Mouse (Mus musculus): ENCODE data around the gene Vkorc1l1. TPM values are rescaled to one million over a fixed set of nuclear protein-coding genes. Genes with fewer than 3 reads are reported as not detected.
A peak's percentile ranks its signal among the peaks of the same experiment; 100 is the strongest.
"Not testable (repeated sequence)": the region's sequence is repeated elsewhere in the genome, so short reads cannot be mapped to it uniquely, and the experiment has no call there.

Vkorc1l1 gene
- 10 to 100 TPM; 41.5 to 43.9 TPM for total RNA-seq (2021)
- long read RNA-seq, experiment 1, full-length matches to known transcripts = 27 of 36 reads
- long read RNA-seq, experiment 1, partial matches to known transcripts = 0 of 36 reads
- long read RNA-seq, experiment 1, other reads (novel, unspliced or antisense) = 9 of 36 reads
- long read RNA-seq, experiment 2, full-length matches to known transcripts = 41 of 48 reads
- long read RNA-seq, experiment 2, partial matches to known transcripts = 0 of 48 reads
- long read RNA-seq, experiment 2, other reads (novel, unspliced or antisense) = 7 of 48 reads

DNA sequence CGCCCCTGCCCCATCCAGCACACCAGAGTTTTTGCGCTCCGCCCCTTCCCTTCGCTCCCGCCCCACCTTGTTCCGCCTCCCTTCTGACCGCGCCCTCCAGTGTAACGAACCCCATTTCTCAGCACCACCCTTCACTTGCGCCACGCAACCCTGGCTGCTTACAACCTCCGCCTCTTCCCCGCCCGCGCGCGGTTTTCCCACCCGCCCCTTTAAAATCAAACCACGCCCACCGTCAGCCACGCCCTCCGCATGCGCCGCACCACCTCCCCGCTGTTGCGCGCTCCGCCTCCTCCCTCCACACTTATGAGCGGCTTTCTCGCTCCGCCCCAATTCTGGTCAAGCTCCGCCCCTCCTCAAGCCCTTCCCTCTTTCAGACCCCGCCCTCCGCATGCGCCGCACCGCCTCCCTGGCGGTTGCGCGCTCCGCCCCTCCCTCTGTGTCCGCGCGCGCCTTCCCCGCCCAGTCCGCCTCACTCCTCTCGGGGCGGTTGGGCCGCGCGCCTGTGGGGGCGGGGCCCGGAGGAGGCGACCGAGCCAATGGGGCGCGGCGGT, at the start of gene Vkorc1l1:
TSS of gene Vkorc1l1 (plus strand) at position 476 of the 551 bp plus-strand sequence.
- peak; percentile 96 to 98 for DNase-seq (ENCODE audit: low spot score in 2 of 2)

DNA sequence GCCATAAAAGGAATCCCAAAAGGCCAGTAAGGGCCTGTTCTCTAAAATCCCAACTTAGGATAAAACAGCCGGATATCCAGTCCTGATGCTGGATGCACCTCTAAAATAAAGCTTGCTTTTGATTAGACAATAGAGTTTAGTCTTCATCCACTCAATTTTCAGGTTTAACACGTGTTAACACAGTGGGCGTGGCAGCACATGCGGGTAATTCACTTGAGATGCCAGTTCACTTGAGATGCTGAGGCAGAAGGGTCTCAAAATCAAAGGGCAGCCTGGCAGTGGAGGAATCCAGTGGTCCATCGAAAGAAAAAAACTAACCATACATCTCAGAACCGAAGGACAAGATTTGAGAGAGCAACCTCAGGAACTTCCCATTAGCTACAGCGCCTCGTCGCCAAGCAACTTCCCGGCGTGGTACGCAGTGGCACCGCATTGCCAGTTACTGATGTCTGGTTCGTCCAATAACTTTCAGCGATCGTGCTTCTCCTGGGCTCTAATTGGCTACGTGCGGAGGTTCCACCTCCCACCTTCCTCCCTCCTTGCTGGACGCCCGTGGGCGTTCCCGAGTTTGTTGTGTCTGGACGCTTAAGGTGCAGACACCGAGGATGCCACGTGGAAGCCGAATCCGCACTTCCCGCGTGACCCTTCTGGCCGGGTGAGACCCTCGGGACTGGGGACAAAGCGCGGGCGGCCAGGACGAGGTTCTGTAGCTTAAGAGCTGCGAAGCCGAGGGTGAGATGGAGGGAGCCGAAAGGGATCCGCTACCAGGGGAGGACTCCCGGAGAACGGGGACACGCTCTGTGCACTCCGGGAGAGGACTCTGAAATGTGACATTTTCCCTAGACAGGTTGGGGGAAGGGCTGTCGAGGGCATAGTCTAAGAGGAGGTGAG, 46.3 kb upstream of the Vkorc1l1 start, which contains the start of gene Zbed5:
TSS of gene Zbed5 (plus strand) at position 526 of the 891 bp plus-strand sequence.
- peak; percentile 83 to 91 for DNase-seq (ENCODE audit: low spot score in 2 of 2)

DNA sequence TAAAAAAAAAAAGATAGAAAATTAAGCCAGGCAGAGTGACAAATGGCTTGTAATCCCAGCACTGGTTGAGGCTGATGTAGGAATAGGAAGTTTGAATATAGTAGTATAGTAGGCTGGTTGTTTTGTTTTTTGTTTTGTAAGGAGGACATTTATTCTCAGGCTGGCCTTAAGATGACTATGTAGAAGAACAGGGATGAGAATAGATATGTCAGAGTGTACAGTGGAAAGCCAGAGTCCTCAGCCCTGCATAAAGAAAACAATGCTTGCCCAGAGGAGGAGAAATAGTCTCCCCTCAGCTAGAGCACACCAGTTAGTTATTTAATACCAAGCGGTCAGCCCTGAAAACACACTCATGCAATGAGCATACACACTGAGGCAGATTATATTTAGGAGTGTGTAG, 43.3 kb upstream of the Vkorc1l1 start, which contains the start of gene Phkg1:
TSS of gene Phkg1 (minus strand) at position 101 of the 400 bp plus-strand sequence.
- no peak for DNase-seq (ENCODE audit: low spot score in 2 of 2)

GRCm38 (mm10) chr5:129907775-129908174, 34.0 kb upstream of the Vkorc1l1 start:
- no peak for DNase-seq (ENCODE audit: low spot score in 2 of 2)

DNA sequence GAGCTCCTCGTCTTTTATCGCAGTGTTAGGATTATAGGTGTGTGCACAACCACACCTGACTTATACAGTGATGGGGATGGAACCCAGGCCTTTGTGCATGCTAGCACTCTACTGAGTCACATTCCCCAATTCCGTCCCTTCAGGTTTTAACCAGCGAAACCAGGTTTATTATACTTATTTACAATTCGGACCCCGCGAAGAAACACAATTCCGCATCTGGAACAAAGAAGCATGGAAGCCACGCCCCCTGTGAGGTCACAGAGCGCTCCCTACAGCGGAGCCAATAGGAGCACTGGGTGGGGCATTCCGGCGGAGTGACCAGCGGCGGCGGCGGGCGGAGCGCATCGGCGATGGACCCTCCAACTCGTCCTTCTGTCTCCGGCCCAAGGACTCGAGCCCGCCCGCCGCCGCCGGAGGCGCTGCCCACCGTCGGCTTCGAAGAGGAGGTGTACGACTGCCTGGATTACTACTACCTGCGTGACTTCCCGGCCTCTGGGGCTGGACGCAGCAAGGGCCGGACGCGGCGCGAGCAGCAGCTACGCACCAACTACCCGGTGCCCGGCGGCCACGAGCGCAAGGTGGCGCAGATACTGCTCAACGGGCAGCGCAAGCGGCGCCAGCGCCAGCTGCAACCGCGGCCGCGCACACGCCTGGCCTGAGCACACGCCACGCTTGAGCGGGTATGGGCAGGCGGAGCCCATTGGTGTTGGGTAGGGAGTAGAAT, 33.4 kb upstream of the Vkorc1l1 start, which contains the start of gene Nupr1l:
TSS of gene Nupr1l (plus strand) at position 299 of the 724 bp plus-strand sequence.
- peak; percentile 76 to 84 for DNase-seq (ENCODE audit: low spot score in 2 of 2)

DNA sequence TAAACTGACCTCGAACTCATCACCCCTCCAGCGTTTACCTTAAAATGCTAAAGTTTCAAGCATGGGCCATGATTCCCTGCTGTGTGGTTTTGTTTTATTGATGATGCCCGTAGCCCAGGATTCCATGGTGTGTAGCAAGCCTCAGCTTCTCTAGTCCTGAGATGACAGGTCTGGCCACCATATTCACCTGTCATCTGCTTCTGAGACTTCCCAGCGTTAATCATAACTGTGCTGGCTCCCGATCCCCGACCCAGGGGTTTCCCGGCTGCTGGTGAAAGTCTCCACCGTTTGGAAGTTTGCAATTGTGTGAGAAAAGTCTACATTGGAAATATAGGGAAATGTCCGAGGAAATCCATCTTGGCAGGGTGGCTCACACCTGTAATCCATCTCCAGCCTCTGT, 32.6 kb upstream of the Vkorc1l1 start:
- no peak for DNase-seq (ENCODE audit: low spot score in 2 of 2)

- no peak for DNase-seq (ENCODE audit: low spot score in 2 of 2)
These were observed 32.2 kb upstream of the Vkorc1l1 start for GRCm38 (mm10) chr5:129909591-129909990.

GRCm38 (mm10) chr5:129914024-129914423, 27.7 kb upstream of the Vkorc1l1 start:
- DNase-seq (ENCODE audit: low spot score in 2 of 2) = no peak

DNA sequence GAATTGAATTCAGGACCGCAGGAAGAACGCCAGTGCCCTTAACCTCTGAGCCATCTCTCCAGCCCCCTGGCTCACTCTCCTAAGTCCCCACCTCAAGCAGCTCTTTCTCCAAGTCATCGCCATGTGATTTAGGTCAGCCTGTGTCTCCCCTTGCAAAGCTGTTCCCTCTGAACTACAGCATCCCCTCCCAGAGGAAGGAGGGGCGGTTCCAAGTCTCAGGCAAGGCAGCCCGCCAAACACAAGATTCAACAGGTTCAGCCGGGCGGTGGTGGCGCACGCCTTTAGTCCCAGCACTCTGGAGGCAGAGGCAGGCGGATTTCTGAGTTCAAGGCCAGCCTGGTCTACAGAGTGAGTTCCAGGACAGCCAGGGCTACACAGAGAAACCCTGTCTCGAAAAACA, 26.3 kb upstream of the Vkorc1l1 start:
- DNase-seq (ENCODE audit: low spot score in 2 of 2) = not testable (repeated sequence)

DNA sequence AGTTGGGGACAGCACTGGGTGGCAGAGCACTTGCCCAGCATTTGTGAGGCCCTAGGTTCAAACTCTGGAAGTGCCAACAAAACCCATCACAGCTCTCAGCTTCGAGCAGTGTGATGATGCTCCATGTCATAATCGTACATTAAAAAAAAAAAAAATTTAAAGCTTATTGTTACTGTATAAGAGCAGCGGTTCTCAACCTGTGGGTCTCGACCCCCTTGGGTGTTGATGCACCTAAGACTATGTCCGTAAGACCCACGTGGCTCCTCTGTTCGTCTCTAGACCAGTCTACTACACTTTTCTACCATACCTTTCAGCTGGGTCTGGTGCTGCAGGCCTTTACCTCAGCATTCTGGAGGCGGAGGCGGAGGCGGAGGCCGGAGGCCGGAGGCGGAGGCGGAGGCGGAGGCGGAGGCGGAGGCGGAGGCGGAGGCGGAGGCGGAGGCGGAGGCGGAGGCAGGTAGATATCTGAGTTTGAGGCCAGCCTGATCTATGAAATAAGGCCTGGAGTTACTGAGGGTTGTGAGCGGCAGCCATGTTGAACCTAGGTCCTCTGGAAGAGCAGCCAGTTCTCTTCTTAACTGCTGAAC, 23.6 kb upstream of the Vkorc1l1 start:
- DNase-seq (ENCODE audit: low spot score in 2 of 2) = no peak

GRCm38 (mm10) chr5:129918752-129919151, 23.0 kb upstream of the Vkorc1l1 start:
- DNase-seq (ENCODE audit: low spot score in 2 of 2) = no peak

DNA sequence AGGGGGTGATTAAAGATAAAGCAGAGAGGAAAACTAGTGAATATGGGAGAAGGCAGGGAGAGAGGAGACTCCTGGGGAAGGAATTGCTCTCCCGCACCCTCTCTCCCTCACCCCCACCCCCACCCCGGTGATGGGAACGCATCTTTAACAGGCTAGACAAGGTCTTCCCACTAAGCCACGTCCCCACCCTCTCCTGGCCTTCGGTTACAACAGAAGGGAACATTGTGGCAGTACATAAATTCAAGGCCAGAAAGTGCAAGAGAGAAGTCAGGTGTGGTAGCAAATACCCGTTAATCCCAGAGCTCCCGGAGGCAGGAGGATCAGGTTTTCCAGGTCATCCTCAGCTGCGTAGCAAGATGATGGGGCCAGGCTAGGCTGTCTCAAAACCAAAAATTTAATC, 22.4 kb upstream of the Vkorc1l1 start:
- no peak for DNase-seq (ENCODE audit: low spot score in 2 of 2)

GRCm38 (mm10) chr5:129921972-129922371, 19.8 kb upstream of the Vkorc1l1 start:
- DNase-seq (ENCODE audit: low spot score in 2 of 2) = no peak

GRCm38 (mm10) chr5:129924820-129925452, 16.8 kb upstream of the Vkorc1l1 start:
- no peak for DNase-seq (ENCODE audit: low spot score in 2 of 2)

- no peak for DNase-seq (ENCODE audit: low spot score in 2 of 2)
These were observed 15.8 kb upstream of the Vkorc1l1 start for GRCm38 (mm10) chr5:129925933-129926332.

GRCm38 (mm10) chr5:129929924-129930855, 11.6 kb upstream of the Vkorc1l1 start:
- DNase-seq (ENCODE audit: low spot score in 2 of 2) = no peak

DNA sequence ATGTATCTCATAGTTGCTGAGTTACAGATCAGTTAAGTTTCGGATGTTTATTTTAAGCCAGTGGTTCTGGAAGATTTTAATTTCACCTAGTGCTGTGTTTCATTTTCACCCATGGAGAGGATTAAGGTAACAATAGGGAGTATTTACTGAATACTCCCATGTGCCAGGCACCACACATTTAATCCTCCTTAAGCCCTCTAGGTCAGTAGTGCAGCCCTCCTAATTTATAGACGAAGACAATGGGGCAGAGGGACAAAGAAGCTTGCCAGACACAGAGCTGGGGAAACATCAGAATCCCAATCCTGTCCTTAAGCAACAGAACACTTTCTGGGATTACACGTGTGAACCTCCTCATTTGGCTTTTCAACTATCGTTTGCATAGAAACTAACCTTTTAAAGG, 4.8 kb upstream of the Vkorc1l1 start:
- no peak for DNase-seq (ENCODE audit: low spot score in 2 of 2)

GRCm38 (mm10) chr5:129940281-129940680, 1.5 kb upstream of the Vkorc1l1 start:
- no peak for DNase-seq (ENCODE audit: low spot score in 2 of 2)

All from layer of hippocampus, postnatal 14 days (tissue).